Mouse (Mus musculus) neural tube, embryonic 12.5 days (tissue): ENCODE results near the gene Zfp644. TPM values are rescaled to one million over a fixed set of nuclear protein-coding genes. Genes with fewer than 3 reads are reported as not detected.

ENCODE experiments used
- ATAC-seq: fragments of 200-750 bp; cut with Nextera tagmentation; 2 replicates; pipeline ENCODE4 v1.8.0; 2017; ENCODE audit warnings: low read depth, mild to moderate bottlenecking, moderate TSS enrichment, moderate library complexity; ENCODE audit not compliant: low FRiP score
- H3K27ac ChIP-seq: fragments of 300-500 bp; sonication (generic); 2 replicates; pipeline ENCODE4 v1.5.1; 2016
- H3K27me3 ChIP-seq: fragments of 300-500 bp; sonication (generic); replicated peaks from 2 replicates; pipeline ENCODE4 v1.6.1; 2016; ENCODE audit warnings: mild to moderate bottlenecking
- H3K36me3 ChIP-seq: fragments of 300-500 bp; sonication (generic); 2 replicates; pipeline ENCODE4 v1.6.1; 2016; ENCODE audit warnings: mild to moderate bottlenecking
- H3K4me1 ChIP-seq: fragments of 300-500 bp; sonication (generic); 2 replicates; pipeline ENCODE4 v1.6.1; 2016
- H3K4me2 ChIP-seq: fragments of 300-500 bp; sonication (generic); replicated peaks from 2 replicates; pipeline ENCODE4 v1.6.1; 2016; ENCODE audit warnings: mild to moderate bottlenecking
- H3K4me3 ChIP-seq: fragments of 300-500 bp; sonication (generic); 2 replicates; pipeline ENCODE4 v1.5.1; 2016
- H3K9ac ChIP-seq: fragments of 300-500 bp; sonication (generic); 2 replicates; pipeline ENCODE4 v1.6.1; 2016; ENCODE audit warnings: mild to moderate bottlenecking
- H3K9me3 ChIP-seq: fragments of 300-500 bp; sonication (generic); 2 replicates; pipeline ENCODE4 v1.6.1; 2016; ENCODE audit warnings: mild to moderate bottlenecking
- WGBS: fragments of 180-500 bp; shearing (Covaris S2); methylation state at CpG from one replicate; pipeline ENCODE4 v1.1.7; 2016; 5-methylcytosine and 5-hydroxymethylcytosine counted together
- polyA plus RNA-seq: library from polyadenylated mRNA; unstranded; fragments of >200 nt; fragmentation: Nextera tagmentation; extraction: Ambion mirVana; gene quantifications from 2 replicates; pipeline ENCODE4 v1.2.1, GENCODE M21; 2016

Zfp644 gene
- polyA plus RNA-seq, 1 experiment from 2014 or later = 63.3 TPM

DNA sequence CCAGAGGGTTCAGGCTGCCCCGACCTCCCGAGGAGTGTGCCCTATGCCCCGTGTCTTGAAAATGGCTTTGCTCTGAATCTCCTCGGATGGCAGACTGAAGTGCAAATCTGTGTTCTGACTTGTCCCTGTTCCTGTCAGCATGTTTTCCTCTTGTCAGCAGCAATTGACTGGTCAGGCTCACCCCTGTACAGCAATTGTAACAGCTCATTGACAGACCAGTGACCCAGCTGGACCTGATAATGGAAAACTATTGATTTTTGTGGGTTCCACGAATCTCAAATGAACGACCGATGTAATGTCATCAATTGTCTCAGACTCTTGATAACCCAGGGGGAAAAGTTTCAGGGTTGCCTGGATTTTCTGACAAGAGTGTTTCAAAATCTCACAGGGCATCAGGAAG is 116.1 kb downstream of the Zfp644 start:
- H3K27ac ChIP-seq = no peak overlapping the region
- H3K4me1 ChIP-seq = no peaks in the 10 kb centered on the region
- H3K27me3 ChIP-seq = peaks cover under 1% of the 10 kb centered on the region; the same call in 1 of the 2 replicates
- H3K9me3 ChIP-seq = no peaks in the 10 kb centered on the region
- 82% methylated on average over 7 of the region's 7 CpGs for WGBS
- H3K36me3 ChIP-seq = no peaks in the 10 kb centered on the region
- no peak for ATAC-seq
- H3K9ac ChIP-seq = no peak overlapping the region
- no peak overlapping the region for H3K4me3 ChIP-seq
- H3K4me2 ChIP-seq = no peak overlapping the region

DNA sequence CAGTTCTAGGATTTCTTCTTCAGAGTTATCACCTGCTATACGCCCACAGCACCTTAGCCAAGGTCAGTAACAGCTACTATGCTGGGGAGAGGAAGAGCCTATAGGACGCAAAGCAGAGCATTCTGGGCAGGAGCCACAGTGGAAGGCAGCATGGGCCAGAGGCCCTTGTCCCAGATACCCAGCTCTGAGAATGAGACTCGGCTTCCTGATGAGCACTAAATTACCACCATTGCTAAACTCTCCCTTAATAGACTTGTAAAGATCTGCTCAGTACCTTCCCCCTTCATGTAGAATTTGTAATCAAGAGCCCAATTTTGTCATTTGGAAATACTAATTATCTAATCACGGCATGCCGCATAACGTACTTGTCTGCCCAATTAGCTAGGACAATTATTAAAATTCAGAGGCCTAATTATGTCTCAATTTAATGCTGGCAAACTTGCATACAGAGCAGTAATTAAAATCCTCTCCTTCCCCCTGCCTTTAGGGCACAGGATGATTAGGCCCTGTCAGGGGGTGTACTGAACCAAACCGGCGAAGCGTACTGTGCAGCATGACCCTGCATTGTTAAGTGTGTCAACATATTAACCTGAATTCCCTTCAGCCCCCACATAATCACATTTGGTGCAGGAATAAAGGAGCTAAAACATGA is 119.7 kb downstream of the Zfp644 start:
- no peaks in the 10 kb centered on the region for H3K36me3 ChIP-seq
- no peak overlapping the region for H3K4me3 ChIP-seq
- no peak overlapping the region for H3K9ac ChIP-seq
- no peak for ATAC-seq
- H3K4me2 ChIP-seq = no peak overlapping the region
- H3K4me1 ChIP-seq = peaks cover 9% of the 10 kb centered on the region; the same call in 1 of the 2 replicates
- H3K9me3 ChIP-seq = no peaks in the 10 kb centered on the region
- no peak overlapping the region for H3K27ac ChIP-seq
- H3K27me3 ChIP-seq = peaks cover 24% of the 10 kb centered on the region
- WGBS = 55% methylated on average over 9 of the region's 9 CpGs

DNA sequence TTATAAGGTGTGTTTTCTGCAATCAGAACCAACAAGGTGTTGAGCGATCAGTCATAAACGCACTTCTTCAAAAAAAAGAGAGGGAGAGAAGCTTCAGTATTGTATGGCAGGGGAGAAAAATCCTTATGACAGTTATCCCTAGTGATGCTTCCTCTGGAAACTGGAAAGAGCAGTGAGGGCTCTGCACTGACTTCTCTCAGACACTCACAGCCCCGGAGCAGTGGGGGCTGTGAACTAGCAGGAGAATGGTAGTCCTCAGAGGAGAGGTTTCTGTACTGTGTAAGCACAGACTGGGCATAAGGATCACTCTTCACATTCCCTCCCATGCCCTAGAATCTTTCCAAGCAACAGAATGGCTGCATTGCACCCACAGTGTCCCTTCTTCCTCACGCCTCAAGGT is 122.0 kb downstream of the Zfp644 start:
- WGBS = 23% methylated on average over 4 of the region's 4 CpGs
- peaks cover 9% of the 10 kb centered on the region; the same call in 1 of the 2 replicates for H3K4me1 ChIP-seq
- no peak overlapping the region for H3K9ac ChIP-seq
- peak; percentile 26 for ATAC-seq
- peaks cover 30% of the 10 kb centered on the region for H3K27me3 ChIP-seq
- H3K9me3 ChIP-seq = no peaks in the 10 kb centered on the region
- no peak overlapping the region for H3K27ac ChIP-seq
- no peak overlapping the region for H3K4me3 ChIP-seq
- H3K36me3 ChIP-seq = no peaks in the 10 kb centered on the region
- peak overlapping the region; percentile 87 for H3K4me2 ChIP-seq

DNA sequence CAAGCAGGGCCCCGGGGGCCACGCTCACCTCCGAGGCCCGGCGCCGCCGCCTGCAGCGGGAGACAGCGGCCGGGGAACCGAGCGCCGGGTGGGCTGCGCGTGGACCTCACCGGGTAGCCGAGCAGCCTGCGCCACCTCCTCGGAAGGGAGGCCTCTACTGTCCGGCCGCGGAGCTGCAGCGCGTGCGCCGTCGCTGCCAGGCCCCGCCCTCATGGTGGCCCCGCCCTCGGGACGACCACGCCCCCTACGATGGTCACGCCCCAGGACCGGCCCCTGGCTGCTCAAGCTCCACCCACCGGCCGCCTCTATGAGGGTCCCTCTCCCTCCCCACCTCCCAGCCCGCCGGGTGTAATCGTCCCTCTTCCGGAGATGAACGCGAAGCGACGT is 122.5 kb downstream of the Zfp644 start:
- Histone ChIP-seq H3K4me1 (peaks cover 9% of the 10 kb centered on the region; the same call in 1 of the 2 replicates), H3K4me3 (peak overlapping the region; percentile 61), H3K27me3 (peaks cover 30% of the 10 kb centered on the region), H3K36me3 (no peaks in the 10 kb centered on the region), H3K9ac (peak overlapping the region; percentile 72), H3K4me2 (peak overlapping the region; percentile 87), H3K27ac (no peak overlapping the region; the same call in 1 of the 2 replicates), H3K9me3 (no peaks in the 10 kb centered on the region)
- whole genome bisulfite sequencing = under 1% methylated on average over 44 of the region's 45 CpGs
- peak; percentile 91 for ATAC-seq

DNA sequence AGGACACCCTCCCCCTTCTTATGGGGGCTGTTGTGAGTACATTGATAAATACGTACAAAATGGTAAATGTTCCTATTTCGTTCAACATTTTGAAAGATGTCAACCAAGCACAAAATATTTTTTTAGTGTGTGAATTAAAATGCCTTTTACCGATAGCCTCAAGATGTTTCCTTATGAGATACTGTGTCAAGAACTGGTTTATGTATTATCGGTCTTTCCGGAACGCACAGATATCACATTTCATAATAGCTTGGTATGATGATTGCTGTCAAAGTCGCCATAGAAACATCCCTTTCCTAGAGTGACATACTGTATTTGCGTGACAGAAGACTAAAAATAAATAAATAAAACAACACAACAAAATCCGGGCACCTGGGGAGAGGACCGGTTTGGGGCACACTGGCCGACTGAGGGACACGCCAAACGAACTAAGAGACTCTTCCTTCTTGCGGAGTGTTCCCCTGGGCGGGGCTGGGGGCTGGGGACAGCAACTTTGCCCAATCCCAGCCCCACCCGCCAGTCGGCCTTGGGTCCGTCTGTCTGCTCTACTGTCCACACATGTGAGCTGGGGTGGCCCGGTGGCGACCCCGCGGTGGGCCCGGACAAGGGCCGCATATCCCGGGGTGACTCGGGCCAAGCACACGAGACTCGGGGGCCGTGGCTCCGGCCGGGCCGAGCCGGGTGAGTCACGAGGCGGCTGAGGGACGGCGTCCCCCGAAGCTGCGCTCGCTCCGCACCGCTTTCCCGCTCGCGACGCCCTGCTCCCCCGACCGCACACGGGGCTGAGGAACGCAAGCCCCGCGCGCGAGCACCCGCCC is 123.1 kb downstream of the Zfp644 start:
- no peaks in the 10 kb centered on the region for H3K36me3 ChIP-seq
- ATAC-seq = peak; percentile 78
- peak overlapping the region; percentile 72 for H3K9ac ChIP-seq
- peaks cover 33% of the 10 kb centered on the region for H3K27me3 ChIP-seq
- peak overlapping the region; percentile 61 for H3K4me3 ChIP-seq
- H3K4me2 ChIP-seq = peak overlapping the region; percentile 87
- H3K4me1 ChIP-seq = peaks cover 9% of the 10 kb centered on the region; the same call in 1 of the 2 replicates
- H3K9me3 ChIP-seq = no peaks in the 10 kb centered on the region
- 6% methylated on average over 55 of the region's 55 CpGs for WGBS
- H3K27ac ChIP-seq = no peak overlapping the region; the same call in 1 of the 2 replicates

Other genes with a start within 250 kb of the Zfp644 start
- 2.9 and 3.4 TPM in 2 replicates for gene Barhl2, start 239.1 kb downstream of the Zfp644 start, polyA plus RNA-seq
- not detected in 2 replicates for gene Gm17304, start 88.2 kb downstream of the Zfp644 start, polyA plus RNA-seq
- 5.6 and 5.8 TPM in 2 replicates for gene Hfm1, start 229.0 kb upstream of the Zfp644 start, polyA plus RNA-seq